Mouse (Mus musculus): ENCODE measurements around the gene Mlycd.

- TF ChIP-seq CTCF (IDR thresholded peaks at IDR 0.05; ENCODE audit: extremely low read depth, insufficient read depth, insufficient read length, insufficient replicate concordance), result no peak
- TF ChIP-seq POLR2A (IDR thresholded peaks at IDR 0.05; ENCODE audit: low read depth, low read length), result no peak
These were observed 52.5 kb downstream of the Mlycd start for GRCm38 (mm10) chr8:119446990-119447780.

Measured in spleen, adult 2 months (tissue).